Mouse (Mus musculus): ENCODE results near the gene Exoc4.

Exoc4 gene

GRCm38 (mm10) chr6:33476134-33476533, 227.2 kb downstream of the Exoc4 start:
- Histone ChIP-seq H3K27me3 (ENCODE audit: control insufficient read depth, insufficient read depth, low read length, poor library complexity, severe bottlenecking) (no peaks in the 10 kb centered on the region), H3K36me3 (ENCODE audit: control insufficient read depth, insufficient read depth, low read length, poor library complexity, severe bottlenecking) (no peaks in the 10 kb centered on the region)
- DNase-seq (ENCODE audit: low read depth, low spot score) = no peak

GRCm38 (mm10) chr6:33484568-33484967, 235.7 kb downstream of the Exoc4 start:
- no peak for DNase-seq (ENCODE audit: low read depth, low spot score)
- Histone ChIP-seq H3K27me3 (ENCODE audit: control insufficient read depth, insufficient read depth, low read length, poor library complexity, severe bottlenecking) (no peaks in the 10 kb centered on the region), H3K36me3 (ENCODE audit: control insufficient read depth, insufficient read depth, low read length, poor library complexity, severe bottlenecking) (no peaks in the 10 kb centered on the region)

GRCm38 (mm10) chr6:33489788-33490187, 240.9 kb downstream of the Exoc4 start:
- no peak for DNase-seq (ENCODE audit: low read depth, low spot score)
- no peaks in the 10 kb centered on the region for H3K27me3 ChIP-seq (ENCODE audit: control insufficient read depth, insufficient read depth, low read length, poor library complexity, severe bottlenecking)
- H3K36me3 ChIP-seq (ENCODE audit: control insufficient read depth, insufficient read depth, low read length, poor library complexity, severe bottlenecking) = no peaks in the 10 kb centered on the region

DNA sequence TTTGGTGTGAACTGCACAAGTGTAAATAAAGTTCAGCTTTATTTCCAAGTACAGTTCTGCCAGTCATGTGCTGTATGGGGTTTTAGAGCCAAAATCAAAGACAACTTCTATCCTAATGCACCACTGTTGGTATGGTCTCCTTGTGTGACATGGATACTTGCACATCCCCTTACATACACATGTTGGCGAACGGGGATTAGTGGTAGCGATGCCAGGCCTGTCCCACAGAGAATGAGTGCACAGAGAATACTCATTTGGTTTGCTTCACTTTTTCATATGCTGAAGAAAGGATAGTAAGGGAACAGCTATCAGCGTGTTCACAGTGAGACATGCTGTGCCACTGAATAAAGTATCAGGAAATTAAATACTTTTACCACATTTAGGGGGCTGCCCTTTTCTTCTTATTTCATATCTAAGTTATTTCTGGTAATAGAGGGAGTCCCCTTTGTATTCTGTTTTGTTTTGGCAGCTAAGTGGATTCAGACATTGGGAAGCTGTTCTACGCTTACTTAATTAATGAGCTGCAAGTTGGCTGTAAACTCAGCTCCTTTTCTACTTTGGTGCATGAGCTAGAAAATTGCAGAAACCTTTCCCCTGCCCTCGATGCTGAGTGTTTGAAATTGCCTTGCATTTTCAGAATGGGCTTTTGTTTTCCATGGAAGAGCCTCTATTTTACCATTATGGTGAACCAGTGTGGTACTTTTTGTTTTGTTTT, 247.4 kb downstream of the Exoc4 start:
- no peak for DNase-seq (ENCODE audit: low read depth, low spot score)

DNA sequence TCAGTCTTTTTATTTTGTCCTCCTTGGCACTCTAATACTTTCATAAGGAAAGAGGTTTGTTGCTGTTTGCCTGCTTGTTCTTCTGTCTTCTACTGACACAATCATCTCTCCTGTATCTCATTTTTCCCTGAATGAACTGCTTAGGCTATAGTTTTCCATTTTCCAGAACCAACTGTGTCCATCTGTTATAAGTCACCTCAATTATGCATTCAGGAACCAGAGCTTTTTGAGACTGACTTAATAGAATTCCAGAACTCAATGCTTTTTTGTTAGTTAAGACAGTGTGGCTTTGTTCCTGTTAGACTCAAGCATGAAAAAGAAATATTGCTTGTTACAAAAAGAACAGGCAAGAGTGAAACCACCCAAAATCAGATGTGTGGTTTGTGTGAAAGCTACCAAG, 248.5 kb downstream of the Exoc4 start:
- Histone ChIP-seq H3K36me3 (ENCODE audit: control insufficient read depth, insufficient read depth, low read length, poor library complexity, severe bottlenecking) (no peaks in the 10 kb centered on the region), H3K27me3 (ENCODE audit: control insufficient read depth, insufficient read depth, low read length, poor library complexity, severe bottlenecking) (no peaks in the 10 kb centered on the region)
- DNase-seq (ENCODE audit: low read depth, low spot score) = no peak

More for the DNA sequence above, 247.4 kb downstream of the Exoc4 start:
- no peaks in the 10 kb centered on the region for H3K27me3 ChIP-seq (ENCODE audit: control insufficient read depth, insufficient read depth, low read length, poor library complexity, severe bottlenecking)
- no peaks in the 10 kb centered on the region for H3K36me3 ChIP-seq (ENCODE audit: control insufficient read depth, insufficient read depth, low read length, poor library complexity, severe bottlenecking)

- DNase-seq (ENCODE audit: low read depth, low spot score) = no peak
- no peaks in the 10 kb centered on the region for H3K36me3 ChIP-seq (ENCODE audit: control insufficient read depth, insufficient read depth, low read length, poor library complexity, severe bottlenecking)
- no peaks in the 10 kb centered on the region for H3K27me3 ChIP-seq (ENCODE audit: control insufficient read depth, insufficient read depth, low read length, poor library complexity, severe bottlenecking)
Measured at GRCm38 (mm10) chr6:33502388-33502787, 253.5 kb downstream of the Exoc4 start.

DNA sequence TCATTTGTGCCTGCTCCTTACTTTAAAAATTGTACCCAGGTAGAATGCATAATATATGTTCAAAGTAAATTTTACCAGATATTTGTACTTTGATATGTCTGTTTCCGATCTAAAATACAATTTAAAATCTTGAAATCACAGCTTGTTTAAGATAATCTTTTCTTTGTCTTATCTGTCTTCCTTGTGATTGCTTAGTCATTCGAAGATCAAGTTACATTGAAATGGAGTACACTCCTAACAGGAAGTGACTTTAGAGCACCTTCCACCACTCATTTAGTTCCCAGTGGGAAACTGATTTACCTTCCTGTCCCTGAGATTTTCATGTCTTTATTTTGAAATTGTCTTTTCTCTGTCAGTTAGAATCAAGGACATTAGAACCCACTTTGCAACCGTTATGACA, 254.5 kb downstream of the Exoc4 start:
- Histone ChIP-seq H3K36me3 (ENCODE audit: control insufficient read depth, insufficient read depth, low read length, poor library complexity, severe bottlenecking) (no peaks in the 10 kb centered on the region), H3K27me3 (ENCODE audit: control insufficient read depth, insufficient read depth, low read length, poor library complexity, severe bottlenecking) (no peaks in the 10 kb centered on the region)
- DNase-seq (ENCODE audit: low read depth, low spot score) = no peak

DNA sequence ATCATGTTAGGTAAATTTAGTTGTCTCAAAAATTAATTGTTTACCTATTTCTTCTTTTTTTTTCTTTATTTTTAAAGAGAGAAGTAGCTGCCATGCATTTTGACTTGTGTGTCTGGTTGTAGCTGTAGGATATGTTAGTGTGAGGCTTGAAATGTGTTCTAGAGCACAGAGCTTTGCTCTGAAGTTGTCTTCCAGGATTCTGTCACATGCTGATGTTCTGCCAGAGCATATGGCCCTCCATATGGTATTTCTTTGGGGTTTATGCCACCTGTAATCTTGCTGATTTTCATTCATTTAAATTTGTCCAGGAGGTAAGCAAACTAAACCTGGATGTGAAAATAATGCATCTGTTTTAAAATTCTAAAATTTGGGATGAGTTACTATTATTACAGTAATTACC, 258.2 kb downstream of the Exoc4 start:
- DNase-seq (ENCODE audit: low read depth, low spot score) = no peak
- H3K36me3 ChIP-seq (ENCODE audit: control insufficient read depth, insufficient read depth, low read length, poor library complexity, severe bottlenecking) = 0 out of 2 replicates have a peak, but pooled peaks cover 3% of the 10 kb centered on the region
- H3K27me3 ChIP-seq (ENCODE audit: control insufficient read depth, insufficient read depth, low read length, poor library complexity, severe bottlenecking) = no peaks in the 10 kb centered on the region

DNA sequence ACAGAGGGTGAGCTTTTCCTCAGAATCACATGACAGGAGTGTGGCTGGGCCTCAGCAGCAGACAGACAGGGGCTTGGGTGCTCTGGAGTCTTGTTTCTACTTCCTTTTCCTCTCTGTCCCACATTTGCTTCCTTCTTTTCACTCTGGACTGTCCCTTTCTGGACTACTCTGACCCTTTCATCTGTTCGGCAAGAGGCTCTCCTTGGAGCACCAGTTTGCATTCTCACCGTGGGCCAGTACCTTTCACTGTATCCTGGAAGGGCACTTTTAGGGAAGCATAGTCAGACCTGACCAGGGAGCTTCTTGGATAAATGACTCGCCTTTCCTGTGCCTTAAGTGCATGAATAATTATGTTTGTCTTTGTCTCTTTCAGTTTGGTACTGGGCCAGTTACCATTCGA, 266.5 kb downstream of the Exoc4 start:
- 0 out of 2 replicates have a peak, but pooled peaks cover 3% of the 10 kb centered on the region for H3K36me3 ChIP-seq (ENCODE audit: control insufficient read depth, insufficient read depth, low read length, poor library complexity, severe bottlenecking)
- no peaks in the 10 kb centered on the region for H3K27me3 ChIP-seq (ENCODE audit: control insufficient read depth, insufficient read depth, low read length, poor library complexity, severe bottlenecking)
- no peak for DNase-seq (ENCODE audit: low read depth, low spot score)

DNA sequence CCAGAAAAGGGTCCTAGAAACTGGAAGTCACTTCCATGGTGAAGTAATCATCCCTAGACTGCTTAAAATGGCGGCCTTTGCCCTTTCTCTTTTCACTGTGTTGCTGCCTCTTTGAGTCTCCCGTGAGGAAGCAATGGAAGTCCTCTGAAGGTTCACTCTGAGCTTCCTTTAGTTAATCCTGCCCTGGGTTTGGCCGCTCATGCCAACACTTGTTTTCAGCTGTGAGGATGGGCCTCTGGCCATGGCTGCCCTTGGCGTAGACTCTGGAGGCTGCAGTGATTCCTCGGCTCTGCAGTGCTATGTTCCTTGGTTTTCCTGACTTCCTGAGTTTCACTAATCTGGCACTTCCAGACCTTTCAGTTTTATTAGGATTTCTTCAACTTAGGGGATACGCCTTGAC, 267.9 kb downstream of the Exoc4 start:
- no peaks in the 10 kb centered on the region for H3K27me3 ChIP-seq (ENCODE audit: control insufficient read depth, insufficient read depth, low read length, poor library complexity, severe bottlenecking)
- no peak for DNase-seq (ENCODE audit: low read depth, low spot score)

GRCm38 (mm10) chr6:33517890-33518410, 269.1 kb downstream of the Exoc4 start:
- no peaks in the 10 kb centered on the region for H3K27me3 ChIP-seq (ENCODE audit: control insufficient read depth, insufficient read depth, low read length, poor library complexity, severe bottlenecking)
- no peak for DNase-seq (ENCODE audit: low read depth, low spot score)
- H3K36me3 ChIP-seq (ENCODE audit: control insufficient read depth, insufficient read depth, low read length, poor library complexity, severe bottlenecking) = no peaks in the 10 kb centered on the region

More for the DNA sequence above, 267.9 kb downstream of the Exoc4 start:
- H3K36me3 ChIP-seq (ENCODE audit: control insufficient read depth, insufficient read depth, low read length, poor library complexity, severe bottlenecking) = no peaks in the 10 kb centered on the region

DNA sequence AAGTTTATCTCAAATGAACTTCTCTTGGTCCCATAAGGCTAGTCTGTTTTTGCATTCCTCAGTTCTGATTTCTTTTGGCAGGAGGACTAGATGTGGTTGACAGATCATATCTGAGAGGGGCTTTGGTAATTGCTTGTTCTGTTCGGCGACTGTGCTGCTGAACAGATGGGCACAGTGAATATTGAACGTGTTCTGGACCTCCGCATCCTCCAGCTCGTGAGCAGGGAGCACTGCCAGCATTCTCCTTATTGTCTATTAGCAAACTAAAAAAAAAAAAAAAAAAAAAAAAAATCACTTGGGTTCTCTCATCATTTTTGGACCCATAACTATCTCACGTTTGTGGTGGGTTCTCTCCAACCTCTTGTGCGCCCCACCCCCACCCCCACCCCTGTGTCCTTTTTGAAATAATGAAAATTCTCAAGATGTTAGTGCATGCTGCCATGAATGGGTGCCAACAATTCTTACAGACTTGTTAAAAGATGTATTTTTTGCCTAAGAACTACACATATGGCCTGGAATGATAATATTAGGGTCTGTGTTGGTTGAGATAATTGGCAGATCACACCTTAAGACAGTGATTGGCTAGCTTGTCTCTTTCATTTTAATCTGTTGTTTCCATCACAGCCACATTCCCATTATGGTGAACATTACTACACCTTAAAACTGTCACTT, 276.9 kb downstream of the Exoc4 start:
- H3K27me3 ChIP-seq (ENCODE audit: control insufficient read depth, insufficient read depth, low read length, poor library complexity, severe bottlenecking) = no peaks in the 10 kb centered on the region
- DNase-seq (ENCODE audit: low read depth, low spot score) = no peak
- H3K36me3 ChIP-seq (ENCODE audit: control insufficient read depth, insufficient read depth, low read length, poor library complexity, severe bottlenecking) = peaks cover 3% of the 10 kb centered on the region; the same call in 1 of the 2 replicates

DNA sequence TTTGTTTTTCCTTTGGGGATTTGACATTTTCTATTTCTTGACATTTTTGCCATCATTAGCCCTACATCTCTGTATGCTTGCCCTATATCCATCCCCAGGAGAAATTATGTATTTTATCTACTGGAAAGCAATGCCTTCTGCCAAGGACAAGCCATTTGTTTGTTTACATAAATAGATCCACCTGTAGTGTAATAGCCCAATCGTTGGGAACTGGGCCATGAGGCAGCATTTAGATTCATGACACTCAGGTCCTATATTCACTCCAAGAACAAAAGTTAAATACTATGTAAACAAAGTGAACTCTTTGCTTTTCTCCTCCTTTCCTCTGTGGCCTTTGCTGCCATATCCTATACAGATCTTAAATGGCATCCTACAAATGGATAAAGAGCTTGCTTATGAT, 291.5 kb downstream of the Exoc4 start:
- DNase-seq (ENCODE audit: low read depth, low spot score) = no peak
- Histone ChIP-seq H3K36me3 (ENCODE audit: control insufficient read depth, insufficient read depth, low read length, poor library complexity, severe bottlenecking) (no peaks in the 10 kb centered on the region), H3K27me3 (ENCODE audit: control insufficient read depth, insufficient read depth, low read length, poor library complexity, severe bottlenecking) (no peaks in the 10 kb centered on the region)

DNA sequence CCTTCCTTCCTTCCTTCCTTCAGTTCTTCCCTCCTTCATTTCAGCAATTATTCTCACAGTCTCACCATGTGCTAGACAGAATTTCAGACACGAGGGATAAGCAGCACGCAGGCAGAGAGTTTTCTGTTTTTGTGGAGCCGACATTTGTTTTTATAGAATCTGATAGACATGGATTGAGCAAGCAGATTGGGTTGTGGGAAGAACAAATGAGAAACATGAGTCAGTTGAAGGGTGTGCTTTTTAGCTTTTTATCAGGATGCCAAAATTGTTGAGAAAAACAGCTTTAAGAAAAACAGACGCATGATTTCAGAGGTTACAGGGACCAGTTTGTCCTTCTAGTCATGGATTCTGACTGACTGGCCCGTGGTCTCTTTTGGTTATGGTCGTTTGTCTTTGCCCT, 293.8 kb downstream of the Exoc4 start:
- Histone ChIP-seq H3K36me3 (ENCODE audit: control insufficient read depth, insufficient read depth, low read length, poor library complexity, severe bottlenecking) (no peaks in the 10 kb centered on the region), H3K27me3 (ENCODE audit: control insufficient read depth, insufficient read depth, low read length, poor library complexity, severe bottlenecking) (no peaks in the 10 kb centered on the region)
- no peak for DNase-seq (ENCODE audit: low read depth, low spot score)

DNA sequence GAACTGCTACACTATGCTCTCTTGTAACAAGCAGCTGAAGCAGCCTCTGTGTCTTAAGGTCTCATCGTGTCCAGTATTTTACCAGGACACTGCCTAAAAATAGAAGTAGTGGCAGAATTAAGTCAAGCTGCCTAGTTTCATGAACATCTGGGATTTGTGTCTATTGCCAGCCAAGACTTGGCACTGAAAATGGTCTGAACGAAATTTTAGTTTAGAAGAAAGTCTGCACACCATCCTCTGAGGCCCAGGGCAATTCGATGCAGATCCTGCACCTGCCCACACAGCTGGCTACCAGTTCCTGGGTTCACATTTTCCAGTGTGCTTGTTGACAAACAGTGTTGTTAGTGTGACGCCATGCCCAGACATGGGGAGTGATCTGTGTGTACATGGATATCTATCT, 303.0 kb downstream of the Exoc4 start:
- Histone ChIP-seq H3K36me3 (ENCODE audit: control insufficient read depth, insufficient read depth, low read length, poor library complexity, severe bottlenecking) (0 out of 2 replicates have a peak, but pooled peaks cover 3% of the 10 kb centered on the region), H3K27me3 (ENCODE audit: control insufficient read depth, insufficient read depth, low read length, poor library complexity, severe bottlenecking) (no peaks in the 10 kb centered on the region)
- DNase-seq (ENCODE audit: low read depth, low spot score) = no peak
